Mouse (Mus musculus): ENCODE measurements around the gene Daglb.

DNA sequence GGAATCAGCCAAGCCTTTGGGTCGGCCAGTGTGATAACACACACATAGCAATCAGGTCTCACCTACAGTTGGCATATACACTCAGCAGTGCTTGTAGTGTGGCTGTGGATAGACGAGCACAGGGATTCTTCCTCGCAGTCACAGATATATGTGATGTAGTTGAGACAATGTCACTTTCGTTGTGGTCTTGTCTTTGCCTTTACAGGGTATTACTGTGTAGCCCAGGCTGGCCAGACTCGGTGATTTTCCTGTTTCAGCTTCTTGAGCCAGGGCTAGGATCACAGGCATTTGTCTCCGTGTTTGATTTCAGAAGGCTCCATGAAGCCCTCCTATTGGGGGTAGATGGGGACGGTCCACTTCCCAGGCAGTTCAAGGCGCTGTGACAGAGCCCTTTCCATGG is 5.2 kb downstream of the Daglb start:
- TF ChIP-seq ZC3H11A (IDR thresholded peaks at IDR 0.05; ENCODE audit: borderline replicate concordance, low read depth, low read length), result no peak
- TF ChIP-seq MAFK (IDR thresholded peaks at IDR 0.05; ENCODE audit: insufficient read depth, low read depth, low read length), result no peak
- TF ChIP-seq CHD2 (IDR thresholded peaks at IDR 0.05; ENCODE audit: low read depth, low read length), result no peak
- TF ChIP-seq ZNF384 (IDR thresholded peaks at IDR 0.05; ENCODE audit: low read depth, low read length), result no peak

All from ES-E14 (cell line).